Mouse (Mus musculus): ENCODE data around the gene Drc7.

DNA sequence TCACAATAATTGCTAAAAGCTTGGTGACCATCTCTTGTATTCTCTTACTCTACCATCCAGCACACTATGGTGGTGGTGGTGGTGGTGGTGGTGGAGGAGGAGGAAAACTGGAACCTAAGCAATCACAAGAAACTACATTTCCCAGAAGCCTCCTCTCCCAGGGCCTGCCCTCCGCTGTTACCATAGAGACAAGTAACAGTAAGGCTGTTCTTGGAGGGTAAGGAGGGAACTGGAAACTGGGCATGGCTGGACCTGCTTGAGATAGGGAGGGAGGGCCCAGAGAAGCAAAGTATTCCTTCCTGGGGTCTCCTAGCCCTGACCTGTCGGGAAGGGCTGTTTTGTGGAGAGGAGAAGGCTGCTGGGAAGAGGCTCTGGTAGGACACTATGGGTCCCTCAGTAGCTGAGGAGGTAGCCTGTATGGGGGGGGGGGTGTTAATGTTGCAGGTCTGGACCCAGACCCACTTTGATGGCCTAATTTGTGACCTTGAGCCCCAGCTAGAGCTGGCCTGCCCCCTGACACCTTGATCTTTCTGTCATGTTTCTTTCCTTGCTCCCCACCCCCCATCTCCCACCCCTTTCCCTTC, at the start of gene Drc7:
- TF ChIP-seq CTCF (IDR thresholded peaks at IDR 0.05; ENCODE audit: extremely low read depth, insufficient read depth, insufficient read length, insufficient replicate concordance) (no peak), POLR2A (IDR thresholded peaks at IDR 0.05; ENCODE audit: low read depth, low read length) (no peak)
